Mouse (Mus musculus): Measurements from ENCODE around the gene Nyap1.
"Not testable (repeated sequence)": the region's sequence is repeated elsewhere in the genome, so short reads cannot be mapped to it uniquely, and the experiment has no call there.

DNA sequence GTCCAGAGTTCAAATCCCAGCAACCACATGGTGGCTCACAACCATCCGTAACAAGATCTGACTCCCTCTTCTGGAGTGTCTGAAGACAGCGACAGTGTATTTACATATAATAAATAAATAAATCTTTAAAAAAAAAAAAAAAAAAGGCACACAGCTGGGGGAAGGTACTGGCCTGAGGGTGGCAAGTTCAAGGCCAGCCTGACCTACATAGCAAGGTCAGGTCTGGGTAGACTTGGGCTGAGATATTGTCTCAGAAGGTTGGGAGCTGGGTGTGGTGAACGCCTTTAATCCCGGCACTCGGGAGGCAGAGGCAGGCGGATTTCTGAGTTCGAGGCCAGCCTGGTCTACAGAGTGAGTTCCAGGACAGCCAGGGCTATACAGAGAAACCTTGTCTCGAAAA is 8.8 kb upstream of the Nyap1 start:
- TF ChIP-seq CTCF (IDR thresholded peaks at IDR 0.05; ENCODE audit: borderline replicate concordance, insufficient read depth, low read length); POLR2A (IDR thresholded peaks at IDR 0.05; ENCODE audit: low read depth, low read length): not testable (repeated sequence)
